Mouse (Mus musculus) brain, embryonic 14.5 days (tissue): ENCODE results near the gene Tcea3. TPM values are rescaled to one million over a fixed set of nuclear protein-coding genes. Genes with fewer than 3 reads are reported as not detected.

Experiments used
- DNase-seq: peaks from one replicate; pipeline ENCODE4 v3.0.0-alpha.2; 2011; ENCODE audit warnings: low read depth
- CTCF ChIP-seq: fragments of 200-500 bp; IDR thresholded peaks from 2 replicates; pipeline ENCODE4 v1.5.1; 2012; ENCODE audit warnings: inconsistent platforms, mild to moderate bottlenecking, moderate library complexity, borderline replicate concordance; ENCODE audit not compliant: insufficient read depth, insufficient read length; ENCODE audit errors: extremely low read depth
- POLR2A ChIP-seq: fragments of 200-500 bp; IDR thresholded peaks from 2 replicates; pipeline ENCODE4 v1.6.1; 2012; ENCODE audit warnings: mild to moderate bottlenecking, inconsistent platforms, borderline replicate concordance; ENCODE audit not compliant: poor library complexity, insufficient read depth, insufficient read length, severe bottlenecking; ENCODE audit errors: extremely low read depth
- polyA plus RNA-seq: library from polyadenylated mRNA; depleted of rRNA; stranded (reverse); fragments of >200 nt; gene quantifications from 2 replicates; pipeline ENCODE4 v1.2.3, GENCODE M21; 2012

Tcea3 gene
- polyA plus RNA-seq, 1 experiment = 0.98 TPM

- no peak for DNase-seq
- TF ChIP-seq POLR2A (no peak), CTCF (no peak)
Measured at GRCm38 (mm10) chr4:136244208-136244607, 3.3 kb upstream of the Tcea3 start.

GRCm38 (mm10) chr4:136245681-136246080, 1.8 kb upstream of the Tcea3 start:
- TF ChIP-seq POLR2A (no peak), CTCF (no peak)
- no peak for DNase-seq

GRCm38 (mm10) chr4:136246568-136246969, 960 bp upstream of the Tcea3 start:
- TF ChIP-seq POLR2A (no peak), CTCF (no peak)
- DNase-seq = no peak

GRCm38 (mm10) chr4:136247386-136247728, 172 bp upstream of the Tcea3 start:
- DNase-seq = no peak
- TF ChIP-seq POLR2A (no peak), CTCF (no peak)

GRCm38 (mm10) chr4:136248464-136249331, 1.2 kb downstream of the Tcea3 start:
- DNase-seq = peak; percentile 15
- no peak for TF ChIP-seq CTCF

GRCm38 (mm10) chr4:136249332-136249647, 1.8 kb downstream of the Tcea3 start:
- no peak for TF ChIP-seq POLR2A
- TF ChIP-seq CTCF = no peak

GRCm38 (mm10) chr4:136249780-136250179, 2.3 kb downstream of the Tcea3 start:
- peak; percentile 13 for DNase-seq
- no peak for TF ChIP-seq CTCF
- no peak for TF ChIP-seq POLR2A

More at GRCm38 (mm10) chr4:136249332-136249647, 1.8 kb downstream of the Tcea3 start:
- no peak for DNase-seq

- no peak for TF ChIP-seq CTCF
- no peak for TF ChIP-seq POLR2A
- DNase-seq = no peak
Measured at GRCm38 (mm10) chr4:136255919-136256318, 8.4 kb downstream of the Tcea3 start.

- TF ChIP-seq CTCF = no peak
- no peak for TF ChIP-seq POLR2A
Measured at GRCm38 (mm10) chr4:136256696-136257095, 9.2 kb downstream of the Tcea3 start.

GRCm38 (mm10) chr4:136259916-136260315, 12.4 kb downstream of the Tcea3 start:
- DNase-seq = no peak
- TF ChIP-seq POLR2A = no peak
- TF ChIP-seq CTCF = no peak

More at GRCm38 (mm10) chr4:136256696-136257095, 9.2 kb downstream of the Tcea3 start:
- no peak for DNase-seq

GRCm38 (mm10) chr4:136260491-136261180, 13.1 kb downstream of the Tcea3 start:
- TF ChIP-seq CTCF (peak; percentile 88), POLR2A (no peak)
- DNase-seq = peak; percentile 89

- no peak for DNase-seq
- no peak for TF ChIP-seq CTCF
Measured at GRCm38 (mm10) chr4:136261912-136262311, 14.4 kb downstream of the Tcea3 start.
